Mouse (Mus musculus) embryonic facial prominence, embryonic 10.5 days (tissue): ENCODE measurements around the gene Pnma5. TPM values are rescaled to one million over a fixed set of nuclear protein-coding genes. Genes with fewer than 3 reads are reported as not detected.
"Not testable (repeated sequence)": the region's sequence is repeated elsewhere in the genome, so short reads cannot be mapped to it uniquely, and the experiment has no call there.

Source experiments
- DNase-seq: peaks from one replicate; pipeline ENCODE4 v3.0.0-alpha.2; 2017; ENCODE audit warnings: low spot score
- H3K27ac ChIP-seq: fragments of 300-500 bp; sonication (generic); replicated peaks from 2 replicates; pipeline ENCODE4 v1.5.1; 2016; ENCODE audit warnings: mild to moderate bottlenecking
- H3K27me3 ChIP-seq: fragments of 300-500 bp; sonication (generic); replicated peaks from 2 replicates; pipeline ENCODE4 v1.6.1; 2016; ENCODE audit warnings: low read depth, mild to moderate bottlenecking; ENCODE audit not compliant: poor library complexity, severe bottlenecking
- H3K36me3 ChIP-seq: fragments of 300-500 bp; sonication (generic); replicated peaks from 2 replicates; pipeline ENCODE4 v1.6.1; 2016; ENCODE audit warnings: mild to moderate bottlenecking, moderate library complexity
- H3K4me1 ChIP-seq: fragments of 300-500 bp; sonication (generic); 2 replicates; pipeline ENCODE4 v1.6.1; 2016
- H3K4me3 ChIP-seq: fragments of 300-500 bp; sonication (generic); 2 replicates; pipeline ENCODE4 v1.5.1; 2016; ENCODE audit warnings: mild to moderate bottlenecking, moderate library complexity
- H3K9me3 ChIP-seq: fragments of 300-500 bp; sonication (generic); 2 replicates; pipeline ENCODE4 v1.6.1; 2016; ENCODE audit warnings: mild to moderate bottlenecking
- WGBS: fragments of 180-500 bp; shearing (Covaris S2); methylation state at CpG from one replicate; pipeline ENCODE4 v1.1.7; 2016; 5-methylcytosine and 5-hydroxymethylcytosine counted together
- polyA plus RNA-seq: library from polyadenylated mRNA; unstranded; fragments of >200 nt; fragmentation: Nextera tagmentation; extraction: Ambion mirVana; gene quantifications from 2 replicates; pipeline ENCODE4 v1.2.1, GENCODE M21; 2016

The Pnma5 gene
- polyA plus RNA-seq, result 0.09 TPM in 1 of 2 replicates, not detected in the other

DNA sequence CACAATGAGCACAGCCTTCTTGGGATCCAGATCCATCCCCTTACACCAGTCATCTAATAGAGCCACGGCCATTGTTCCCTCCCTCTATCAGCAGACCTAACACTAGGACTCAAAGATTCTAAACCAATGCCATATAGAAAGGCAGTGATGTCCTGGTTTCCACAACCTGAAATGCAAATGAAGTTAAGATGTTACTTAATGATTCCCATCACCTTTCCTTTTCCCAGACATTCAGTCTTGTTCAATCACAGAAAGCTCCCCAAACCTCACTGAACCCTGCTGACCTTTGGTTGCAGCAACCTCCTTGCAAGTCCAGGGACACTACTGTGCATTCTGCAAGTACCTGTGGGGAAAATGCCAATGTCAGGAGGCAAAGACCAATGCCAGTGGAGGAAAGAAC lies at the start of gene Pnma5:
Gene Pnma5, minus strand, starts transcription at position 101 of the 400 bp plus-strand sequence.
- H3K36me3 ChIP-seq, result no peaks in the 10 kb centered on the region
- H3K27me3 ChIP-seq, result peaks cover 16% of the 10 kb centered on the region
- H3K27ac ChIP-seq, result no peak within 1 kb of the TSS
- no peak for DNase-seq
- H3K4me1 ChIP-seq, result no peaks in the 10 kb centered on the region
- H3K9me3 ChIP-seq, result no peaks in the 10 kb centered on the region
- 77% methylated on average over 1 of the region's 1 CpGs for WGBS
- H3K4me3 ChIP-seq, result no peak within 1 kb of the TSS

DNA sequence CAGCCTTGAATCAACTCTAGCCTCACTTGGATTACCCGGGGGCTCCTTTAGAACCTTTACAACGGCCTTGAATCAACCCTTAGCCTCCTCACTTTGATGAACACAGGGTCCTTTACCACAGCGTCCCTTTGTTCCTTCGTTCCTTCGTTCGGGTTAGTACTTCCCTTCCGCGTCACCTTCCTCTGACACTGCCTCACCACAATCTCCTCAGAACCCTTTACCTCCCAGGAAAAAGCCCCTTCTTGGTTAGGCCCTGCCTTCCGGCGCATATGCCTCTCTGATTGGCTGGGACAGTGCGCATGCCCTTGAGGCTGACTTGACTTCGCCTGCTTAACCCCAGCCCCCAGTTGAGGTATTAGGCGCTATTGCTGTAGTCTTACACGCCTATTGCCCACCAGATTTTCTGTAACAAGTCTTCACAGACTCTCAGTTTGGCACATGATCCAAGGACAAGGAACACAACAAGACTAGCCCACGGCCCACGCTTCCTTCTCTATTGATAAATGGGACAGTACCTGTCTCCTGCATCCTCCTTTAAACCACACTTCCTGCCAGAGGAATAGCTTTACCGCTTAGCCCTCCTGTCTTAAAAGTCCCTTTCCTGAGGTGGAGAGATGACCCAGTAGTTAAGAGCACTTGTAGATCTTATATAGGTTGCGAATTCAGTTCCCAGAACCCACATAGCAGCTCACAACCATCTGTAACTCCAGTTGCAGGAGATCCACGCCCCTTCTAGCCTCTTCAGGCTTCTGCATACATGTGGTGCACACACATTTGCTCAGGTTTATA lies 45.6 kb upstream of the Pnma5 start, which contains the start of gene Xlr4a:
Gene Xlr4a, minus strand, starts transcription at position 212 of the 789 bp plus-strand sequence.
- H3K36me3 ChIP-seq, H3K4me1 ChIP-seq, H3K4me3 ChIP-seq, H3K27me3 ChIP-seq, DNase-seq, H3K27ac ChIP-seq, H3K9me3 ChIP-seq: not testable (repeated sequence)
- WGBS, result 83% methylated on average over 19 of the region's 19 CpGs

DNA sequence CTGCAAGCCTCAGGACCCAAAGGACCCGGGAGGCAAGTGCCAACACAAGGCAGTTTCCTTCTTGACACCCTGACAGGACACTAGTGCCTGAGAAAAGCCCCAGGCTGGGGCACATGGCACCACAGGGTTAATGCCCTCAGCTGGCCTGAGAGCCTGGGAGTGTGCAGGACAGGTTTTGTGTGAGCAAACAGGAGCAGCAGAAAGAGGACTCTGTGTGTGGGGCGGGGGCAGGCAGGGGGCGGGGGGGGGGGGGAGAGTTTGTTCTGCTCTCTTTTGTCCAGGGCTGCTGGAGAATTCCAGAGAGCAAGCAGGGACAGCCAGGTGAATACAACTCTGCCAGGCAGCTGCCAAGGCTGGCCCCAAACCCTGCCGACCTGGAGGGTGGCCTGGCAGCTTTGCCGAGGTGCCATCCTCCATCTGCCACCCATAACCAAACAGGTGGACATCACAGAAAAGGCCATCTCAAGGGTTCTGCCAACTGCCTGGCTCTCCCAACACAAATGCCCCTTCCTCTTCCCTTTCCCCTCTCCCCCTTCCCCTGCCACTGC lies 29.9 kb upstream of the Pnma5 start:
- WGBS, result 67% methylated on average over 2 of the region's 5 CpGs

DNA sequence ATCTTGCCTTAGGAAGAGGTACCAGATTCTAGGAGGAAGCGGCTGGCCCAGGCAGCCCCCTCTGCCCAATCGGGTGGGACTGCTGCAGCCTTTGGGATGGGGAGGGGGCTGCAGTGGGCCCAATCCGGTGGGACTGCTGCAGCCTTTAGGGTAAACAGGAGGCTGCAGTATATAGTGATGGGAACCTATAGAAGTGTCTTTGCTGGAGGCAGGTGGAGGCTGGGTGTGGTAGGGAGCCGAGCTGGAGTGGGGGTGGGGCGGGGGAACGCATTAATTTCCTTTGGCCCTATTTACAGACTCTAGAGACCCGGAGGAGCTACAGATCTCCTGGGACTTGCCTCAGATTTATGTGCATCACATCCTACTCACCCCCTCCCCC lies 27.5 kb upstream of the Pnma5 start, which contains the start of gene Pnma3:
Gene Pnma3, plus strand, starts transcription at position 373 of the 379 bp plus-strand sequence.
- H3K4me3 ChIP-seq, result peak within 1 kb of the TSS; percentile 45
- whole genome bisulfite sequencing, result 33% methylated on average over 7 of the region's 7 CpGs
- H3K36me3 ChIP-seq, result no peaks in the 10 kb centered on the region
- peak within 1 kb of the TSS; percentile 24; the same call in 1 of the 2 replicates for H3K27ac ChIP-seq
- peaks cover 42% of the 10 kb centered on the region for H3K27me3 ChIP-seq
- H3K9me3 ChIP-seq, result no peaks in the 10 kb centered on the region
- H3K4me1 ChIP-seq, result peaks cover 8% of the 10 kb centered on the region
- no peak for DNase-seq

More for the DNA sequence above, 29.9 kb upstream of the Pnma5 start:
- DNase-seq, H3K4me3 ChIP-seq, H3K9me3 ChIP-seq, H3K4me1 ChIP-seq, H3K36me3 ChIP-seq, H3K27ac ChIP-seq: not testable (repeated sequence)
- peaks cover 42% of the 10 kb centered on the region for H3K27me3 ChIP-seq

DNA sequence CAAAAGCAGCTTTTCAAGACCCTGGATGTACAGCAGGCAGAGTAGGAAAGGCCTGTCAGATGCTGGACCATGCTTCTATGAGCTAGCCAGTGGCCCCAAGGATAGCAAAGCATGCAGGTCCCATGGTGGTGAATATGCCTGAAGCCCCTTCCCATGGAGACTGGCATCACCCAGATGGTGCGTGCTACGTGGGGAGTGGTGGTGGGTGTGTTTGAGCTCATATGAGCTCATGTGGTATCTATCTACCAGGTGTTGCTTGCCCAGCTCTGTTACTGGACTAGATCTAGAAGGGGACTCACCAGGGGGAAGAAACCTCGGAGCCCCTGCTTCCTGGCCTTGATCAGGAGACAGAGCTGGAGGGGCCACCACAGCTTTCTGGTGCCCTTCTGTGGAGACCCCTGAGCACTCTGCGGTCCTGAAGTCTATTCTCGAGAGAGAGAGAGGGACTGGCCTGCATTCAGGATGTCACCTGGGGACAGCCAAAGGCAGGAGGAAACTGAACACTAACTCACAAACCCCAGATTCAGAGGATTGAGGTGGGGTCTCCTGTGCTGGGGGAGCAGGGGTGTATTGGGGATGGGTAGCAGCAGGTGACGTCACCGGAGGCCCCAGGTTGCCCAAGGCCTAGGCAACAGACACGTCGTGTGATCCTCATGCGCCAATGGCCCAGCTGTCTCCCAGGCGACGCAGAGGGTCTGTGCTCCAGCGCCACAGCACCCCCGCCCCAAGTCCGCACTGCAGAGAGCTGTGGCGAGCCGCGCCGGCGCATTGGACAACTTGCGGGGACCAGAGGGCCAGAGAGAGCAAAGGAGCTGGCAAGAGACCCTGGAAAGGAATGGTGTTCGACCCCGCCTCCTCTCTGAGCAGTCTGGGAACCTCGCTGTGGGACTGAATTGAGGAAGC lies 26.9 kb upstream of the Pnma5 start:
- Histone ChIP-seq H3K4me3 (peak overlapping the region; percentile 45), H3K27me3 (peaks cover 42% of the 10 kb centered on the region), H3K9me3 (no peaks in the 10 kb centered on the region), H3K27ac (peak overlapping the region; percentile 24; the same call in 1 of the 2 replicates), H3K4me1 (peaks cover 8% of the 10 kb centered on the region), H3K36me3 (no peaks in the 10 kb centered on the region)
- 29% methylated on average over 24 of the region's 24 CpGs for WGBS
- DNase-seq, result peak; percentile 49

DNA sequence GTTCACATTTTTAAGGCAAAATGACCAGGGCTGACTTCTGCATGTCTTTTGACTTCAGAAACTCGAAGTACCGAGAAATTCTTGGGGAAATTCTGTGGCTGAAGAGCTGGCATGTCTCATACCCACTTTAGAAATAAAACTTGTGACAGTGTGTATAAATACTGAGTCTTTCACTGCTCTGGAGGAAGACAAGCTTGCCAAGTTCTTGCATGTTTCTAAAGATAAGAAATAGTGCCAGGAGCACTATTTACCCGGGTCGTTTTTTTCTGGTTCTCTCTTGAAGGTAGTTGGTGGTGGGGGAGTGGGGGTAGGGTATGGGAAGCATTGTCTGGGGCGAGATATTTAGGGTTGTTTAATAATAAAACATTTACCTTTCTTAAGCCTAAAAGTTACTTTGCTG lies 25.4 kb upstream of the Pnma5 start:
- H3K27ac ChIP-seq, result no peak overlapping the region
- peaks cover 8% of the 10 kb centered on the region for H3K4me1 ChIP-seq
- peaks cover 34% of the 10 kb centered on the region for H3K27me3 ChIP-seq
- H3K4me3 ChIP-seq, result no peak overlapping the region
- H3K9me3 ChIP-seq, result no peaks in the 10 kb centered on the region
- no peak for DNase-seq
- 63% methylated on average over 5 of the region's 5 CpGs for WGBS
- no peaks in the 10 kb centered on the region for H3K36me3 ChIP-seq

DNA sequence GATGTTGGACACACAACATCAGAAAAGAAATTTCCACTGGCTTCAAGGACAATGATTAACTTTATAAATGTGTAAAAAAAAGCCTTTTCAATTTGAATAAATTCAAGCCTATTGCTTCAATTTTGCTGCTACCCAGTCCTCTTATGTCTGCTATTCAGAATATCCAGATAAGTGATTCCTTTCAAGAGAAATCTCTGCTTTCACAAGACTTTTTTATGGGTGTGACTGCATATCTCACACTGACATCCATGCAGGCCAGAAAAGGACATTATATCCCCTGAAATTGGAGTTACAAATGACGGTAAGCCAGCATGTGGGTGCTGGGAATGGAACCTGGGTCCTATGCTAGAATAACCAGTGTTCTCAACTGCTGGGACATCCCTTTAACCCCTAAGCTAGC lies 24.6 kb upstream of the Pnma5 start:
- Histone ChIP-seq H3K9me3 (no peaks in the 10 kb centered on the region), H3K27ac (no peak overlapping the region), H3K27me3 (peaks cover 34% of the 10 kb centered on the region), H3K4me3 (no peak overlapping the region), H3K36me3 (no peaks in the 10 kb centered on the region), H3K4me1 (peaks cover 8% of the 10 kb centered on the region)
- WGBS, result 83% methylated on average over 1 of the region's 1 CpGs
- no peak for DNase-seq

DNA sequence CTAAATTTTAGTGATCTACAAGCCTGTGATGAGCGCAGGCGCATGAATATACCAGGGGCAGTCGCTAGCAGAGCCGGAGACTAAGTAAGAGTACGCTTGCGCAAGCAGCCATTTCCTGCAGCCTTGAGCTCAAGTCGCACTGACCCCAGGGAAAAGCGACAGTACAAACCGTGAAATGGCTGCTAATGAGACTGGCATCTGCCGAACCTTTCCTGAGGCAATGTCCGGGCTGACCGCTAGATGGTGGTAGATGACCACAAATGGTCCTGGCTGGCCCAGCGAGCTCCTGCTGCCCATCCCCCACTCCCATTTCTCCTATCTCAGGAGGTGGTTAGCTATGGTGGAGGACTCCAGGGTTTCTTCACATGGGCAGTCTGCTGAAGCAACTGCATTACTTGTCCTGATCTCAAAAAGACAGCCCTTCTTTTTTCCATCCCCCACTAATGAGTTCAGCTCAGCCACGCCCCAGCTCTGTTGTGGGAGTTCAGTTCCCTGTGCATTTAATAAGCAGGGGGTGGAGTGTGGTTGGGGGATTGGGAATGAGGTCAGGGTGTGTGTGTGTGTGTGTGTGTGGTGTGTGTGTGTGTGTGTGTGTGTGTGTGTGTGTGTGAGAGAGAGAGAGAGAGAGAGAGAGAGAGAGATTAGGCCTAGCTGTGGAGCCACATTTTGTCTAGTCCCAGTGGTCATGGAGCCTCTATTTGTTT lies 17.1 kb upstream of the Pnma5 start:
- Histone ChIP-seq H3K4me1 (no peaks in the 10 kb centered on the region), H3K27me3 (no peaks in the 10 kb centered on the region), H3K4me3 (peak overlapping the region; percentile 34; the same call in 1 of the 2 replicates), H3K36me3 (no peaks in the 10 kb centered on the region), H3K9me3 (no peaks in the 10 kb centered on the region), H3K27ac (peak overlapping the region; percentile 59)
- WGBS, result 19% methylated on average over 14 of the region's 14 CpGs
- peak; percentile 90 for DNase-seq

DNA sequence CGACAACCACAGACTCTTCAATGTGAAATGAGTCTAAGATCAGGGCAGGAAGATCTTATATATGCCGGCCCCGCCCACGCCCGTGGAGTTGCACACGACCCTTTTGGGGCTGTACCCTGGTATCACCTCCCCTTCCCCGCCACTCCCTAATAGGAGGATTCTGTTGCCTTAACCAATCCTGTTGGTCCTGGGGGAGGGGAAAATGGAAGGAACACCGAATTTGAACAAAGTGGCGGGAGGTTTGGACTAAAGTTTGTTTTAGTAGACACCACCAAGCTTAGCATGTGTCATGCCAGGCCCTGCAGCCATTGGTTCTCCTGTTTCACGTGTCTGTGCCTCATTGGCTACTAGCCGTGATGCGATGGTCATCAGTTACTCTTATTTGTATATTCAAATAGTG lies 2.8 kb upstream of the Pnma5 start:
- no peak overlapping the region for H3K27ac ChIP-seq
- H3K36me3 ChIP-seq, result no peaks in the 10 kb centered on the region
- WGBS, result 80% methylated on average over 12 of the region's 12 CpGs
- H3K27me3 ChIP-seq, result peaks cover 16% of the 10 kb centered on the region
- no peak overlapping the region for H3K4me3 ChIP-seq
- no peaks in the 10 kb centered on the region for H3K9me3 ChIP-seq
- no peaks in the 10 kb centered on the region for H3K4me1 ChIP-seq
- DNase-seq, result no peak

DNA sequence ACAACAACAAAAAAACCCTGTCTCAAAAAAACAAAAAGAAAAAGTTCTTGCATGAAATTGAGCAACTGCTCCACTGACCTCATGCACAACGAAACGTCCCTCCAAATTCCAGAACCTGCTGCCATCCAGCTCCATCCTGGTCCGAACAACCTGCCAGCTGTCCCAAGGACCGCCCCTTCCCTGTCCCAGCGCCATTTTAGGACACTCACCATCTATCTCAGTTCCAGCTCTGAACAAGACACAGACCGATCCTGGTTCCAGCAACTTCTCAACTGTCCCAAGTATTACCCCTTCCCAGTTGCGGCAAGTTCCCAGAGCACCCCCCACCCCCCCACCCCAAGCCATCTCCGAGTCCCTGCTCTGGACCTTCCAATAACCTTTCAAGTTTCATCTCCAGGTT lies 1.9 kb upstream of the Pnma5 start:
- no peak for DNase-seq
- 82% methylated on average over 8 of the region's 8 CpGs for WGBS
- H3K4me3 ChIP-seq, result no peak overlapping the region
- no peaks in the 10 kb centered on the region for H3K9me3 ChIP-seq
- peaks cover 16% of the 10 kb centered on the region for H3K27me3 ChIP-seq
- H3K27ac ChIP-seq, result no peak overlapping the region
- H3K36me3 ChIP-seq, result no peaks in the 10 kb centered on the region
- H3K4me1 ChIP-seq, result no peaks in the 10 kb centered on the region

DNA sequence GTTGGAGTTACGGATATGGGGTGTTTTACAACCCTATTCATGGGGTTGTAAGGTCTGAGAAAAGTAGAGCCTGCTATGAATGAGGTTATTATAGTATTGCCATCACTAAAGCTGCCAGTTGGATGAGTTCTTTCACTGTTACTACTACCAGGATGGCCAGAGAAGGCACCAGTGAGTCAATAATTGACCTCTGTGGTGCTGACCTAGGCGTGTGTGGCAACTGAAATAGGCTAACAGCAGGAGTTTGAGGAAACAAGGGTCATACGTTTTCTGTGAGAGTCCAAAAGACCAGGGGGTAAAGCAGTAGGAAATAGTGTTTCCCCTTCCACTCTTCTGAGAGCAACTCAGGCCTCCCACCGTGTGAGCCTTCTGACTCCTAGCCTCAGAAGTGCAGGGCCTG lies 24.1 kb downstream of the Pnma5 start:
- WGBS, result 60% methylated on average over 4 of the region's 4 CpGs
- DNase-seq, result no peak
- no peak overlapping the region for H3K27ac ChIP-seq
- no peaks in the 10 kb centered on the region for H3K4me1 ChIP-seq
- no peaks in the 10 kb centered on the region for H3K9me3 ChIP-seq
- peaks cover 25% of the 10 kb centered on the region; the same call in 1 of the 2 replicates for H3K27me3 ChIP-seq
- H3K4me3 ChIP-seq, result no peak overlapping the region
- no peaks in the 10 kb centered on the region for H3K36me3 ChIP-seq
